Mouse (Mus musculus) C2C12 (cell line): ENCODE measurements around the gene Izumo4. TPM values are rescaled to one million over a fixed set of nuclear protein-coding genes. Genes with fewer than 3 reads are reported as not detected.
A peak's percentile ranks its signal among the peaks of the same experiment; 100 is the strongest.

Experiments used
- H3K27me3 ChIP-seq: one replicate; pipeline ENCODE4 v1.6.1; 2011; ENCODE audit not compliant: control insufficient read depth, insufficient read depth, insufficient read length
- H3K36me3 ChIP-seq: one replicate; pipeline ENCODE4 v1.6.1; 2011; ENCODE audit not compliant: control insufficient read depth, insufficient read depth
- H3K4me3 ChIP-seq: one replicate; pipeline ENCODE4 v1.5.1; 2011; ENCODE audit warnings: mild to moderate bottlenecking, control low read depth; ENCODE audit not compliant: poor library complexity, insufficient read depth, severe bottlenecking
- H3K79me2 ChIP-seq: one replicate; pipeline ENCODE4 v1.6.1; 2011; ENCODE audit not compliant: control insufficient read depth, insufficient read depth
- H3K79me3 ChIP-seq: one replicate; pipeline ENCODE4 v1.6.1; 2011; ENCODE audit warnings: low read depth, control low read depth
- H3ac ChIP-seq: one replicate; pipeline ENCODE3; 2011; ENCODE audit warnings: low read depth; ENCODE audit not compliant: control insufficient read depth, insufficient read length
- CEBPB ChIP-seq: IDR thresholded peaks from one replicate; pipeline ENCODE4 v1.6.1; 2011; ENCODE audit warnings: low read depth, mild to moderate bottlenecking, control low read depth, moderate library complexity
- CTCF ChIP-seq: IDR thresholded peaks from one replicate; pipeline ENCODE4 v1.5.1; 2011; ENCODE audit not compliant: control insufficient read depth, insufficient read depth, insufficient read length
- FOSL1 ChIP-seq: IDR thresholded peaks from one replicate; pipeline ENCODE4 v1.8.0; 2011; ENCODE audit warnings: mild to moderate bottlenecking, low read length; ENCODE audit not compliant: poor library complexity, insufficient read depth, severe bottlenecking
- MAX ChIP-seq: IDR thresholded peaks from one replicate; pipeline ENCODE4 v1.6.1; 2011; ENCODE audit warnings: mild to moderate bottlenecking, control low read depth
- MYOD1 ChIP-seq: IDR thresholded peaks from one replicate; pipeline ENCODE4 v1.6.1; 2011; ENCODE audit warnings: low read depth; ENCODE audit not compliant: control insufficient read depth, insufficient read length
- MYOG ChIP-seq: IDR thresholded peaks from one replicate; pipeline ENCODE4 v1.6.1; 2011; ENCODE audit not compliant: control insufficient read depth, insufficient read length; ENCODE audit errors: extremely low read depth
- USF1 ChIP-seq: IDR thresholded peaks from one replicate; pipeline ENCODE4 v1.6.1; 2011; ENCODE audit warnings: low read depth, mild to moderate bottlenecking, control low read depth, moderate library complexity
- polyA plus RNA-seq: library from polyadenylated mRNA; unstranded; fragments of >200 nt; fragmentation: generic; extraction: Trizol; gene quantifications from one replicate; pipeline ENCODE4 v1.2.1, GENCODE M21; 2012; ENCODE audit warnings: missing spikeins

Gene Izumo4
- polyA plus RNA-seq, 1 experiment = 0.43 TPM

GRCm38 (mm10) chr10:80664197-80665015 is 37.6 kb upstream of the Izumo4 start:
- peaks cover 37% of the 10 kb centered on the region for H3K36me3 ChIP-seq
- H3K4me3 ChIP-seq = no peak overlapping the region

GRCm38 (mm10) chr10:80665016-80665380 is 37.0 kb upstream of the Izumo4 start:
- no peaks in the 10 kb centered on the region for H3K79me3 ChIP-seq
- no peak overlapping the region for H3K4me3 ChIP-seq
- no peak overlapping the region for H3ac ChIP-seq

More at GRCm38 (mm10) chr10:80664197-80665015, 37.6 kb upstream of the Izumo4 start:
- TF ChIP-seq FOSL1 (no peak), CTCF (no peak), CEBPB (no peak), MAX (no peak), MYOD1 (no peak), MYOG (no peak), USF1 (no peak)
- no peaks in the 10 kb centered on the region for H3K79me3 ChIP-seq
- no peaks in the 10 kb centered on the region for H3K79me2 ChIP-seq
- H3ac ChIP-seq = no peak overlapping the region
- H3K27me3 ChIP-seq = no peaks in the 10 kb centered on the region

DNA sequence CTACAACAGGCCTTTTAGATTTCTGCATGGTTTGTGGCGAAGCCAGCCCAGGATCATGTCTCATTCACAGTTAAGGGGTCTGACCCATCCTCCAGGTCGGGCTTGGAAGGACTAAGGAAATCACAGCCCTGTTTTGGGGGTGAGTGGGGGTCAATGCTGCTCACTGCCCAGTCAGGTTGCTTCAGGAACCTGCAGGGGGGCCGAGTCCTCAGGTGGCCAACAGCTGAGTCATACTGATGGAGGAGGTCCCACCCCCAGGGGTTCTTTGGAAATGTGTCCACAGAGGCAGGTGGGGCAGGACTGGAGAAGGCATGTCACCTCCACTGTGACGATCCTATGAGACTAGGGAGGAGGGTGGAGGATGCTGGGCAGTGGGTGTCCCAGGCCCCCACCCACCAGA is 36.5 kb upstream of the Izumo4 start:
- no peaks in the 10 kb centered on the region for H3K79me3 ChIP-seq
- no peak for TF ChIP-seq MAX
- TF ChIP-seq FOSL1 = no peak
- no peak for TF ChIP-seq USF1
- no peak for TF ChIP-seq MYOD1
- TF ChIP-seq CTCF = no peak
- TF ChIP-seq MYOG = no peak
- no peak overlapping the region for H3K4me3 ChIP-seq
- no peak overlapping the region for H3ac ChIP-seq
- no peaks in the 10 kb centered on the region for H3K79me2 ChIP-seq
- H3K36me3 ChIP-seq = peaks cover 47% of the 10 kb centered on the region
- H3K27me3 ChIP-seq = no peaks in the 10 kb centered on the region

More at GRCm38 (mm10) chr10:80665016-80665380, 37.0 kb upstream of the Izumo4 start:
- Histone ChIP-seq H3K36me3 (peaks cover 43% of the 10 kb centered on the region), H3K79me2 (no peaks in the 10 kb centered on the region), H3K27me3 (no peaks in the 10 kb centered on the region)
- no peak for TF ChIP-seq CEBPB
- no peak for TF ChIP-seq USF1
- TF ChIP-seq MYOG = no peak
- TF ChIP-seq MAX = no peak

- no peak overlapping the region for H3ac ChIP-seq
- H3K36me3 ChIP-seq = peaks cover 51% of the 10 kb centered on the region
- peaks cover 2% of the 10 kb centered on the region for H3K79me2 ChIP-seq
- no peak overlapping the region for H3K4me3 ChIP-seq
- TF ChIP-seq MYOG (no peak), MYOD1 (no peak), CEBPB (no peak), MAX (no peak), USF1 (no peak), FOSL1 (no peak), CTCF (no peak)
- no peaks in the 10 kb centered on the region for H3K79me3 ChIP-seq
- no peaks in the 10 kb centered on the region for H3K27me3 ChIP-seq
Measured at GRCm38 (mm10) chr10:80665981-80666733, 35.8 kb upstream of the Izumo4 start.

- Histone ChIP-seq H3K4me3 (no peak overlapping the region), H3K36me3 (peaks cover 57% of the 10 kb centered on the region), H3K79me2 (peaks cover 10% of the 10 kb centered on the region), H3ac (no peak overlapping the region), H3K79me3 (peaks cover 2% of the 10 kb centered on the region), H3K27me3 (no peaks in the 10 kb centered on the region)
- no peak for TF ChIP-seq MYOG
- no peak for TF ChIP-seq CTCF
- TF ChIP-seq FOSL1 = no peak
- peak; percentile 50 for TF ChIP-seq MYOD1
- no peak for TF ChIP-seq USF1
Measured at GRCm38 (mm10) chr10:80666837-80667412, 35.1 kb upstream of the Izumo4 start.
